Mouse (Mus musculus) limb, embryonic 11.5 days (tissue): ENCODE results near the gene Acvr1. TPM values are rescaled to one million over a fixed set of nuclear protein-coding genes. Genes with fewer than 3 reads are reported as not detected.
A peak's percentile ranks its signal among the peaks of the same experiment; 100 is the strongest.

ENCODE experiments used
- ATAC-seq: fragments of 200-750 bp; cut with Nextera tagmentation; 2 replicates; pipeline ENCODE4 v1.8.0; 2017; ENCODE audit warnings: low read depth; ENCODE audit not compliant: insufficient number of reproducible peaks, low FRiP score, low TSS enrichment
- DNase-seq: peaks from one replicate; pipeline ENCODE4 v3.0.0-alpha.2; 2015; ENCODE audit warnings: low spot score
- H3K27ac ChIP-seq: fragments of 300-500 bp; sonication (generic); replicated peaks from 2 replicates; pipeline ENCODE4 v1.5.1; 2014; ENCODE audit warnings: low read depth, mild to moderate bottlenecking, low read length
- H3K27me3 ChIP-seq: fragments of 300-500 bp; sonication (generic); 2 replicates; pipeline ENCODE4 v1.6.1; 2014; ENCODE audit warnings: mild to moderate bottlenecking, low read length, mixed read lengths; ENCODE audit not compliant: control insufficient read depth, insufficient read depth
- H3K36me3 ChIP-seq: fragments of 300-500 bp; sonication (generic); 2 replicates; pipeline ENCODE4 v1.6.1; 2014; ENCODE audit warnings: mild to moderate bottlenecking, low read length, moderate library complexity, mixed read lengths; ENCODE audit not compliant: control insufficient read depth, insufficient read depth
- H3K4me1 ChIP-seq: fragments of 300-500 bp; sonication (generic); 2 replicates; pipeline ENCODE4 v1.6.1; 2014; ENCODE audit warnings: low read length, mixed read lengths; ENCODE audit not compliant: control insufficient read depth, insufficient read depth
- H3K4me2 ChIP-seq: fragments of 300-500 bp; sonication (generic); 2 replicates; pipeline ENCODE4 v1.6.1; 2014; ENCODE audit warnings: low read depth, mild to moderate bottlenecking, moderate library complexity; ENCODE audit not compliant: severe bottlenecking
- H3K4me3 ChIP-seq: fragments of 300-500 bp; sonication (generic); 2 replicates; pipeline ENCODE4 v1.5.1; 2014; ENCODE audit warnings: low read depth, low read length
- H3K9ac ChIP-seq: fragments of 300-500 bp; sonication (generic); 2 replicates; pipeline ENCODE4 v1.6.1; 2014; ENCODE audit warnings: mild to moderate bottlenecking, low read length
- H3K9me3 ChIP-seq: fragments of 300-500 bp; sonication (generic); 2 replicates; pipeline ENCODE4 v1.6.1; 2016; ENCODE audit warnings: low read length; ENCODE audit not compliant: control insufficient read depth
- WGBS: fragments of 180-500 bp; shearing (Covaris S2); extraction: QIAGEN DNeasy Blood & Tissue Kit; methylation state at CpG from one replicate; pipeline ENCODE4 v1.1.7; 2014; 5-methylcytosine and 5-hydroxymethylcytosine counted together
- polyA plus RNA-seq: library from polyadenylated mRNA; unstranded; fragments of >200 nt; fragmentation: Nextera tagmentation; extraction: Ambion mirVana; gene quantifications from 2 replicates; pipeline ENCODE4 v1.2.1, GENCODE M21; 2014

Gene Acvr1
- polyA plus RNA-seq, 1 experiment from 2014 or later = 5.8 TPM

DNA sequence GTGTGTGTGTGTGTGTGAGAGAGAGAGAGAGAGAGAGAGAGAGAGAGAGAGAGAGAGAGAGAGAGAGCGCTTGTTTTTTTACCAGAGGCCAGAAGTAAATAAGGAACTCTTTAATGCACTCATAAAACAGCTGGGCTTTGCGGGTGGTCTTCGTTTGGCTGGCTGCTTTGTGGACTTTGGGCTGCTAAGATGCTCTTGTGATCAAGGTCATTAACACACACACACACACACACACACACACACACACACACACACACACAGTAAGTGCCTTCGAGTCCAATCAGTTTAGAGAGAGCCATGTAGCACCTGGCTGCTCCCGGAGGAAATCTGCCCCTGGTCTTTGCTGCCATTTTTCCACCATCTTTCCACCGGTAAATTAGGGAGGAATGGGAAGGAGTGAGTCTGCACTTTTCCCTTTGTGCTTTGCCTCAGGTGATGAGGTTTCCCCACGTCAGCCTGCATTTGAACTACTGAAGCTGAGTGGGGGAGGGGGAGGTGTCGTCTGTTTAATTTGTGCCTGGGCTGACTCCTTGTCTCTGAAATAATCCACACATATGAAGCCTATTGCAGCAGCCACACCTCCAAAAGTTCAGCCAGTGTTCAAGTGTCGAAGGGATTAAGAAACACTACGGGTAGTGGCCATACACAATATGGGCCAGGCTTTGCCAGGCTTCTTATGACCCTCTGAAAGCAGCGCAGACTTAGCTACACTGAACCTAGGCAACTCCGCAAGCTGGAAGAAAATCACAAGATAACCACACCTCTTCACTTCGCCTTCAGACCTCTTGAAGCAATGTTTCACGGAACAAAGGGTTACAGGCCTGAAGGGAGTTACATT is 80.3 kb downstream of the Acvr1 start:
- Histone ChIP-seq H3K4me3 (no peak overlapping the region), H3K9me3 (no peaks in the 10 kb centered on the region), H3K9ac (no peak overlapping the region), H3K36me3 (no peaks in the 10 kb centered on the region; the same call in 1 of the 2 replicates), H3K27me3 (no peaks in the 10 kb centered on the region), H3K27ac (peak overlapping the region; percentile 44), H3K4me1 (peaks cover 16% of the 10 kb centered on the region), H3K4me2 (no peak overlapping the region)
- DNase-seq (peak; percentile 64), ATAC-seq (peak; percentile 64; the same call in 1 of the 2 replicates)
- WGBS = 36% methylated on average over 14 of the region's 14 CpGs

- Histone ChIP-seq H3K9ac (no peak overlapping the region), H3K36me3 (no peaks in the 10 kb centered on the region; the same call in 1 of the 2 replicates), H3K27ac (no peak overlapping the region), H3K4me2 (no peak overlapping the region), H3K9me3 (no peaks in the 10 kb centered on the region), H3K4me1 (peaks cover 16% of the 10 kb centered on the region), H3K27me3 (no peaks in the 10 kb centered on the region), H3K4me3 (no peak overlapping the region)
- DNase-seq (no peak), ATAC-seq (no peak)
- 83% methylated on average over 3 of the region's 3 CpGs for WGBS
Measured at GRCm38 (mm10) chr2:58485683-58486082, 81.3 kb downstream of the Acvr1 start.

GRCm38 (mm10) chr2:58485152-58485551 is 81.8 kb downstream of the Acvr1 start:
- DNase-seq = no peak
- Histone ChIP-seq H3K9me3 (no peaks in the 10 kb centered on the region), H3K27me3 (no peaks in the 10 kb centered on the region), H3K27ac (no peak overlapping the region), H3K9ac (no peak overlapping the region), H3K4me3 (no peak overlapping the region), H3K4me2 (no peak overlapping the region), H3K36me3 (no peaks in the 10 kb centered on the region; the same call in 1 of the 2 replicates), H3K4me1 (peaks cover 16% of the 10 kb centered on the region)
- 55% methylated on average over 4 of the region's 4 CpGs for WGBS
- no peak for ATAC-seq

DNA sequence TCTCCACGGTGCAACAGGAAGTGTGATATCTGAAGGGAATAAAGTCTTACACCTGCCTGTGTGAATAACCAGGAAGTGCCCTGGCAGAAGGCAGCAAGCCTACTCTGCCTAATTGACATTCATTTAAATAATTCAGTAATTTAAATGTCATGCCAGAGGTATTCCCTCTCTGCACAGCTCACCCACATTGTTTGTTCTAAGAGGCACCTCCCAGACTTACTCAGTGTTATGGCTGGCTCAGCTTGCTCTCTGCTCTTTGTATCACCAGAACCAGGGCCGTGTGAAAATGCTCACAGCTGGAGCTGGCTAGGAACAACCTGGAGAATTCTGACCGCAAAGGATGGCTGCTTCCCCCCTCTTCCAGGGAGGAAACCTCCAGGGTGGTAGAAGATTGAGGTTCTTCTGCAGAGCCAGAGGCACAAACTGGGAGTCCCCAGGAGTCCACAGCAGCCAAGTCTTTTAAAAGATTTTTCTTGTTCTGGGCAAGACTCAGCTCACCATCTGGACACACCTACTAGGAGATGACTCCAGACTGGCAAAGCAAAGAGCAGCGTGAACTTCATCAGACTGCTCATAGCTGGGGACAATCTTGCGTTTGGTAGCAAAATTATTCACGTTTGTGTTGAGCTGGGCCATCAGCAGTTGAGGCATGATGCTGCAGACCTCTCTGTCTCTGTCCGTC is 82.5 kb downstream of the Acvr1 start:
- H3K4me3 ChIP-seq = no peak overlapping the region
- ATAC-seq (no peak), DNase-seq (no peak)
- no peaks in the 10 kb centered on the region for H3K27me3 ChIP-seq
- peaks cover 16% of the 10 kb centered on the region for H3K4me1 ChIP-seq
- no peak overlapping the region for H3K4me2 ChIP-seq
- 68% methylated on average over 7 of the region's 7 CpGs for WGBS
- H3K9ac ChIP-seq = no peak overlapping the region
- no peak overlapping the region for H3K27ac ChIP-seq
- H3K9me3 ChIP-seq = no peaks in the 10 kb centered on the region
- H3K36me3 ChIP-seq = no peaks in the 10 kb centered on the region; the same call in 1 of the 2 replicates

DNA sequence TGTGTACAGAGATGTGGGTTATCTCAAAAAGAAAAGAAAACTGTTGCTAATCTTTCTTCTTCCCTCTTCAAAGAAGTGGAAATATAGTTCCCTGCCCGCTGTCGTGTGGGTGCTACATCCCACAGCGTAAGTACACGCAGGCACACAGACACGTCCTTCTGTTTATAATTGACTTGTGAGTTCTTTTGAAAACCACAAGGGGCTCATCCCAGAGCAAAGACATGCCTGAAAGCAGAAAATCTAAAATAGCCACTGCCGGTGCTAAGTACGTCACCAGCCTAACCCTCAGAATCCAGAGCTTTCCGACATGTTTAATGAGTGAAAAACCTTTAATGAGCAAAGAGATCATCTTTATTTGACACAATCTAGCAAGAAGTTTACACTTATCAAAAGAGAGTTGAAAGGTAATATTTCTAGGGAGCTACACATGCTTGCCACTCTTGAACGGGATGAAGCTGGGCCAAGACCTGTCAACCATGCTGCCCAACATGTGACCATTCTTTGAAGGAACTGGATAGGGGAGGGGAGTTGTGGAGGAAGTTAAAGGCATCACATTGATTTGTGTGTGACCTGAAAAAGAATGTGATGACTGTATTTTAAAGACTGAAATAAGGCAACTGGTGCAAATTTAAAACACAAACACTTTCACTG is 85.4 kb downstream of the Acvr1 start:
- no peak for ATAC-seq
- Histone ChIP-seq H3K27me3 (no peaks in the 10 kb centered on the region), H3K9me3 (no peaks in the 10 kb centered on the region), H3K27ac (no peak overlapping the region), H3K9ac (no peak overlapping the region), H3K4me3 (no peak overlapping the region), H3K4me2 (no peak overlapping the region), H3K36me3 (no peaks in the 10 kb centered on the region; the same call in 1 of the 2 replicates), H3K4me1 (peaks cover 5% of the 10 kb centered on the region; the same call in 1 of the 2 replicates)
- 89% methylated on average over 9 of the region's 9 CpGs for WGBS
- no peak for DNase-seq

DNA sequence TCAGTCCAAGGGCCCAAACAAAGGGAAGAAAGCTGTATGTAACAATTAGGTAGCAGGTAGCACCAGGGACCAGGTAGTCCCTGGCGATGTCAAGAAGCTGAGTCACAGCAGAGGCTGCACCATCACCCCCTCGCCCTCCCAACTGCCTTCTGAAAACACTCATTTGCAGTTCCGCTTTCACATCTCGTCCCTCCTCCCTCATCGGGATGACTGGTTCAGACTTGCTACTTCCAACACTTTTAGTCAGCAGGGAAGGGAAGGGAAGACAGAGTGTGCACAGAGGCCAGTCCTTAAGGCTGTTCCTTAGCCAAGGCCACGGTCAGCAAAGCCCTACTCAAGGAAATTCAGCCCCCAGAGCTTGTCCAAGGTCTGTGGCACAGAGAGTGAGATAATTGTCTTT is 86.2 kb downstream of the Acvr1 start:
- Histone ChIP-seq H3K9me3 (no peaks in the 10 kb centered on the region), H3K9ac (no peak overlapping the region), H3K27me3 (no peaks in the 10 kb centered on the region), H3K36me3 (no peaks in the 10 kb centered on the region; the same call in 1 of the 2 replicates), H3K4me3 (no peak overlapping the region), H3K27ac (no peak overlapping the region), H3K4me2 (no peak overlapping the region), H3K4me1 (0 out of 2 replicates have a peak, but pooled peaks cover 3% of the 10 kb centered on the region)
- DNase-seq (no peak), ATAC-seq (no peak)
- WGBS = 66% methylated on average over 6 of the region's 6 CpGs

DNA sequence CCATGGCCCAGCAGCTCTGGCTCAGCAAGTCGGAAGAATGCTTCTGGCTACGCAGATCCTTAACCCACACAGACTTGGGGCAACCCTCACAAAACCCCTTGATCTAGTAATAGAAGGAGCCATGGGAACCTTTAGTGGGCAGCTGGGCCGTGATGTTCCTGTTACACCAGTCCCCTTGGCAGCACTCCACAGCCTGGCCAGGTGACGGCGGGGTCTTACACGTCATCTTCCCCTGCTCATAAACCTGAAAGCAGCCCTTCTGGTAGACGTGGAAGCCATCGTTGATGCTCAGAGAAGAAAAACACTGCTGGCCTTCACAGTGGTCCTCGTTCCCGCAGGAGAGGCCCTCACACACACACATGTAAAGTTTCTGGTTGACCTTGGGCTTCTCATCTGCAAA is 87.4 kb downstream of the Acvr1 start:
- no peak for DNase-seq
- WGBS = 88% methylated on average over 10 of the region's 10 CpGs

DNA sequence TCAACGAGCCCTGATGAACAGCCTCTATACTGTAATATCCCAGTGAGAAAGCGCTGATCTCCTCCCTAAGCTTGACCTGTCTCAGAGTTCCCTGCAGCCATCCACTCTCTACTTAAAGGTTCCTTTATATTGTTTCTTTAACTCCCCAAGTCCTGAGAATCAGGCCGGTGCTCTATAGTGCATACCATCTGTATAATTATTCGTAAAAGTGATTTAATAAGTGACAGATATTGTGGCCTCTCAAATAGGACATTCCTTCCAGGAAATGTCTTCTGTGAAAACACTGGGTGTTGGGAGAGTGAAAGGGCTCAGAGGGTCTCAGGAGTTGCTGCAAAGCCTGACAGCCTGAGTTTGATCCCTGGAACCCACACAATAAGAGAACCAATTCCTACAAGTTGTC is 88.8 kb downstream of the Acvr1 start:
- Histone ChIP-seq H3K27ac (no peak overlapping the region), H3K36me3 (no peaks in the 10 kb centered on the region), H3K4me3 (no peak overlapping the region), H3K4me1 (no peaks in the 10 kb centered on the region), H3K4me2 (no peak overlapping the region), H3K27me3 (no peaks in the 10 kb centered on the region), H3K9ac (no peak overlapping the region), H3K9me3 (no peaks in the 10 kb centered on the region)
- DNase-seq (no peak), ATAC-seq (no peak)
- 92% methylated on average over 4 of the region's 4 CpGs for WGBS

More for the DNA sequence above, 87.4 kb downstream of the Acvr1 start:
- H3K4me2 ChIP-seq = no peak overlapping the region
- H3K36me3 ChIP-seq = no peaks in the 10 kb centered on the region; the same call in 1 of the 2 replicates
- H3K9me3 ChIP-seq = no peaks in the 10 kb centered on the region
- no peak for ATAC-seq
- no peak overlapping the region for H3K4me3 ChIP-seq
- H3K27me3 ChIP-seq = no peaks in the 10 kb centered on the region
- H3K9ac ChIP-seq = no peak overlapping the region
- H3K4me1 ChIP-seq = 0 out of 2 replicates have a peak, but pooled peaks cover 2% of the 10 kb centered on the region
- H3K27ac ChIP-seq = no peak overlapping the region
